Mouse (Mus musculus) heart, adult 2 months (tissue): Measurements from ENCODE around the gene Ano10.

Experiments
- CTCF ChIP-seq: fragments of 200-600 bp; IDR thresholded peaks from 2 replicates; pipeline ENCODE4 v1.8.1; 2022; ENCODE audit warnings: antibody characterized with exemption, mild to moderate bottlenecking, moderate library complexity
- POLR2A ChIP-seq: fragments of 200-500 bp; IDR thresholded peaks from 2 replicates; pipeline ENCODE4 v1.6.1; 2011; ENCODE audit warnings: mild to moderate bottlenecking, low read depth, low read length, control low read depth; ENCODE audit not compliant: insufficient read depth

- TF ChIP-seq POLR2A, result no peak
- TF ChIP-seq CTCF, result no peak
Measured at GRCm38 (mm10) chr9:122254386-122254785, 39.8 kb downstream of the Ano10 start.
